Mouse (Mus musculus): Measurements from ENCODE around the gene Zik1. TPM values are rescaled to one million over a fixed set of nuclear protein-coding genes. Genes with fewer than 3 reads are reported as not detected.

Zik1 gene
- 2.0 and 2.1 TPM in 2 replicates for polyA plus RNA-seq (2015; fragmentation: Nextera tagmentation; extraction: Ambion mirVana)

- Histone ChIP-seq H3K9me3 (ENCODE audit: control insufficient read depth, low read length) (no peaks in the 10 kb centered on the region), H3K9ac (ENCODE audit: low read length) (peak within 1 kb of the TSS; percentile 60), H3K4me1 (replicated peaks; ENCODE audit: control insufficient read depth, insufficient read depth) (no peaks in the 10 kb centered on the region), H3K4me3 (ENCODE audit: low read depth, low read length) (peak within 1 kb of the TSS; percentile 60), H3K27ac (replicated peaks) (0 out of 2 replicates have a peak within 1 kb of the TSS, but pooled peaks have one; percentile 24), H3K27me3 (ENCODE audit: control insufficient read depth, insufficient read depth, low read length) (no peaks in the 10 kb centered on the region), H3K36me3 (ENCODE audit: control insufficient read depth, insufficient read depth, low read length) (no peaks in the 10 kb centered on the region), H3K4me2 (replicated peaks; ENCODE audit: low read depth) (peak within 1 kb of the TSS; percentile 66)
- peak; percentile 95 for ATAC-seq (ENCODE audit: low FRiP score, low TSS enrichment)
- WGBS, result under 1% methylated on average over 33 of the region's 33 CpGs
- TF ChIP-seq EP300 (optimal IDR thresholded peaks at IDR 0.05) (no peak), CTCF (IDR thresholded peaks at IDR 0.05; ENCODE audit: low read depth) (no peak)
- peak; percentile 51 for DNase-seq (ENCODE audit: low spot score)
Measured at GRCm38 (mm10) chr7:10494786-10495521, at the start of gene Zik1. Gene Zik1 (minus strand): TSS chr7:10495394.

DNA sequence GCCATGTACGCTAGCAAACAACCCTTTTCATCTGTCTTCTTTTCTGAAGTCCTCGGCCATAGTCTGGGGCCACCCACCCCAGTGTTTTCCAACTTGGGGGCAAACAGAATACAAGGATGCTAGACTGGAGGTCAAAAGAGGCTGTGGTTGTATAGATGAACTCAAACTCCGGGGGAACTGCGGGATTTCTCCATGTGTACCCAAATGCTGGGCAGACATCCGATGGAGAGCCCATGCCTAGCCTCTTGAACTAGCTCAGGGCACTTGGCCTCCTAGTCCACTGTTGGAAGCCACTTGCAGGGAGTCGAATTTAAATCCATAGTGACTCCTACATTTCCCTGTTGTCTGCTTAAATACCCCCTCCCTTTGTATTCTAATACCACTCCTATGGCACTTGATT, 384 bp upstream of the Zik1 start:
- TF ChIP-seq EP300 (optimal IDR thresholded peaks at IDR 0.05) (no peak), CTCF (IDR thresholded peaks at IDR 0.05; ENCODE audit: low read depth) (no peak)
- no peaks in the 10 kb centered on the region for H3K4me1 ChIP-seq (replicated peaks; ENCODE audit: control insufficient read depth, insufficient read depth)
- no peak overlapping the region for H3K27ac ChIP-seq (replicated peaks)
- ATAC-seq (ENCODE audit: low FRiP score, low TSS enrichment), result no peak
- peak overlapping the region; percentile 60 for H3K4me3 ChIP-seq (ENCODE audit: low read depth, low read length)
- 32% methylated on average over 6 of the region's 6 CpGs for WGBS
- DNase-seq (ENCODE audit: low spot score), result no peak
- peak overlapping the region; percentile 66 for H3K4me2 ChIP-seq (replicated peaks; ENCODE audit: low read depth)
- H3K9me3 ChIP-seq (ENCODE audit: control insufficient read depth, low read length), result no peaks in the 10 kb centered on the region
- no peaks in the 10 kb centered on the region for H3K36me3 ChIP-seq (ENCODE audit: control insufficient read depth, insufficient read depth, low read length)
- H3K9ac ChIP-seq (ENCODE audit: low read length), result no peak overlapping the region
- H3K27me3 ChIP-seq (ENCODE audit: control insufficient read depth, insufficient read depth, low read length), result no peaks in the 10 kb centered on the region

DNA sequence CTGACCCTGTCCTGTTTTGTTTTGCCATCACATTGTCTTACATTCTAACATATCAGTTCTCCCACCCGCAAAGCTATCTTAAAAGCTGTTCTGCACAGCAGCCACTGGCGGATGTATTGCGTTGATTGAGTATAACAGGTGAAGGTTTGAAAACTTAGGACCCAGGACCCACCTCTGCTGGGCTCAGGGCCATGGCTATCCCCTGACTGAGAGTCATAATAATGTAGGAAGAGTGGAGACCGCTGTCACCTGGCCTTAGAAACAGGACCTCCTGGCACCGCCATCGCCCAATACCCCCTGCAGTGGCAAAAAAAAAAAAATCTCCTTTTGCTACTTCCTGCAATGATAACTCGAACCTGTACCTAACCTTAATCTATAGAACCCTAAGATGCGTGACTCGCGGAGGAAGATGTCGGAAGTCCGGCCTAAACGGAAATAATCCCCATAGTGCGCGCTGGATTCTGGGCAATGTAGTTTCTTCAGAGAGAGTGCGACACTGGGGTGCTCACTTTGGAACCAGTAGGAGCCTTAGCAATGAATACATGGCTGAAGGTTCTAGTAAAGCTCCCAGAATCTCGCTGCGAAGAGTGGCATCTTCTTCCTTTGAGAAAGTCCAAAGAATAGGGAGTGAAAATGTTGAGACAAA, 14.5 kb downstream of the Zik1 start:
- Histone ChIP-seq H3K27me3 (ENCODE audit: control insufficient read depth, insufficient read depth, low read length) (no peaks in the 10 kb centered on the region), H3K36me3 (ENCODE audit: control insufficient read depth, insufficient read depth, low read length) (no peaks in the 10 kb centered on the region), H3K4me2 (replicated peaks; ENCODE audit: low read depth) (no peak overlapping the region), H3K9me3 (ENCODE audit: control insufficient read depth, low read length) (no peaks in the 10 kb centered on the region), H3K4me1 (replicated peaks; ENCODE audit: control insufficient read depth, insufficient read depth) (no peaks in the 10 kb centered on the region), H3K9ac (ENCODE audit: low read length) (no peak overlapping the region), H3K4me3 (ENCODE audit: low read depth, low read length) (no peak overlapping the region), H3K27ac (replicated peaks) (no peak overlapping the region)
- no peak for DNase-seq (ENCODE audit: low spot score)
- ATAC-seq (ENCODE audit: low FRiP score, low TSS enrichment), result no peak
- TF ChIP-seq EP300 (optimal IDR thresholded peaks at IDR 0.05) (no peak), CTCF (IDR thresholded peaks at IDR 0.05; ENCODE audit: low read depth) (no peak)
- WGBS, result 63% methylated on average over 18 of the region's 18 CpGs

- Histone ChIP-seq H3K4me1 (replicated peaks; ENCODE audit: control insufficient read depth, insufficient read depth) (no peaks in the 10 kb centered on the region), H3K4me2 (replicated peaks; ENCODE audit: low read depth) (no peak overlapping the region), H3K4me3 (ENCODE audit: low read depth, low read length) (no peak overlapping the region), H3K9ac (ENCODE audit: low read length) (no peak overlapping the region), H3K27ac (replicated peaks) (no peak overlapping the region), H3K27me3 (ENCODE audit: control insufficient read depth, insufficient read depth, low read length) (no peaks in the 10 kb centered on the region), H3K36me3 (ENCODE audit: control insufficient read depth, insufficient read depth, low read length) (no peaks in the 10 kb centered on the region), H3K9me3 (ENCODE audit: control insufficient read depth, low read length) (no peaks in the 10 kb centered on the region)
- TF ChIP-seq CTCF (IDR thresholded peaks at IDR 0.05; ENCODE audit: low read depth) (no peak), EP300 (optimal IDR thresholded peaks at IDR 0.05) (no peak)
- DNase-seq (ENCODE audit: low spot score), result no peak
- ATAC-seq (ENCODE audit: low FRiP score, low TSS enrichment), result no peak
Measured at GRCm38 (mm10) chr7:10479813-10480212, 15.4 kb downstream of the Zik1 start.

- no peaks in the 10 kb centered on the region for H3K27me3 ChIP-seq (ENCODE audit: control insufficient read depth, insufficient read depth, low read length)
- no peak for DNase-seq (ENCODE audit: low spot score)
- no peak overlapping the region for H3K4me2 ChIP-seq (replicated peaks; ENCODE audit: low read depth)
- no peaks in the 10 kb centered on the region for H3K4me1 ChIP-seq (replicated peaks; ENCODE audit: control insufficient read depth, insufficient read depth)
- no peak overlapping the region for H3K27ac ChIP-seq (replicated peaks)
- 62% methylated on average over 3 of the region's 3 CpGs for WGBS
- no peak overlapping the region for H3K9ac ChIP-seq (ENCODE audit: low read length)
- no peak for TF ChIP-seq CTCF (IDR thresholded peaks at IDR 0.05; ENCODE audit: low read depth)
- TF ChIP-seq EP300 (optimal IDR thresholded peaks at IDR 0.05), result no peak
- ATAC-seq (ENCODE audit: low FRiP score, low TSS enrichment), result no peak
- no peaks in the 10 kb centered on the region for H3K9me3 ChIP-seq (ENCODE audit: control insufficient read depth, low read length)
- H3K36me3 ChIP-seq (ENCODE audit: control insufficient read depth, insufficient read depth, low read length), result no peaks in the 10 kb centered on the region
- no peak overlapping the region for H3K4me3 ChIP-seq (ENCODE audit: low read depth, low read length)
Measured at GRCm38 (mm10) chr7:10458166-10458565, 37.0 kb downstream of the Zik1 start.

- ATAC-seq (ENCODE audit: low FRiP score, low TSS enrichment) (no peak), DNase-seq (ENCODE audit: low spot score) (no peak)
- H3K4me3 ChIP-seq (ENCODE audit: low read depth, low read length), result no peak within 1 kb of the TSS
- H3K27ac ChIP-seq (replicated peaks), result no peak within 1 kb of the TSS
- no peaks in the 10 kb centered on the region for H3K4me1 ChIP-seq (replicated peaks; ENCODE audit: control insufficient read depth, insufficient read depth)
- H3K9ac ChIP-seq (ENCODE audit: low read length), result no peak within 1 kb of the TSS
- no peaks in the 10 kb centered on the region for H3K36me3 ChIP-seq (ENCODE audit: control insufficient read depth, insufficient read depth, low read length)
- no peak within 1 kb of the TSS for H3K4me2 ChIP-seq (replicated peaks; ENCODE audit: low read depth)
- no peaks in the 10 kb centered on the region for H3K9me3 ChIP-seq (ENCODE audit: control insufficient read depth, low read length)
- TF ChIP-seq EP300 (optimal IDR thresholded peaks at IDR 0.05), result no peak
- no peak for TF ChIP-seq CTCF (IDR thresholded peaks at IDR 0.05; ENCODE audit: low read depth)
- H3K27me3 ChIP-seq (ENCODE audit: control insufficient read depth, insufficient read depth, low read length), result no peaks in the 10 kb centered on the region
Measured at GRCm38 (mm10) chr7:10443031-10443430, 52.2 kb downstream of the Zik1 start, which contains the start of gene Vmn1r67. Gene Vmn1r67 (plus strand): TSS chr7:10443331.

Other genes with a start within 250 kb of the Zik1 start
- gene Vmn1r66, start 217.4 kb downstream of the Zik1 start, polyA plus RNA-seq (2015; fragmentation: Nextera tagmentation; extraction: Ambion mirVana), result not detected in 2 replicates
- gene Vmn1r67, start 52.1 kb downstream of the Zik1 start, polyA plus RNA-seq (2015; fragmentation: Nextera tagmentation; extraction: Ambion mirVana), result not detected in 2 replicates
- 0.06 TPM in 1 of 2 replicates, not detected in the other for gene Vmn1r68, start 63.1 kb upstream of the Zik1 start, polyA plus RNA-seq (2015; fragmentation: Nextera tagmentation; extraction: Ambion mirVana)
- gene Vmn1r69, start 118.3 kb upstream of the Zik1 start, polyA plus RNA-seq (2015; fragmentation: Nextera tagmentation; extraction: Ambion mirVana), result not detected in 2 replicates
- gene Vmn1r70, start 136.1 kb upstream of the Zik1 start, polyA plus RNA-seq (2015; fragmentation: Nextera tagmentation; extraction: Ambion mirVana), result not detected in 2 replicates
- gene Nlrp4b, start 192.4 kb upstream of the Zik1 start, polyA plus RNA-seq (2015; fragmentation: Nextera tagmentation; extraction: Ambion mirVana), result not detected in 2 replicates

All from stomach, postnatal 0 days (tissue).